Mouse (Mus musculus) C2C12 (cell line): ENCODE data around the gene Cacna1c.

ENCODE experiments used
- CTCF ChIP-seq: IDR thresholded peaks from one replicate; pipeline ENCODE4 v1.5.1; 2011; ENCODE audit not compliant: control insufficient read depth, insufficient read depth, insufficient read length
- MAX ChIP-seq: IDR thresholded peaks from one replicate; pipeline ENCODE4 v1.6.1; 2011; ENCODE audit warnings: mild to moderate bottlenecking, control low read depth
- MYOD1 ChIP-seq: IDR thresholded peaks from one replicate; pipeline ENCODE4 v1.6.1; 2011; ENCODE audit warnings: low read depth; ENCODE audit not compliant: control insufficient read depth, insufficient read length
- MYOG ChIP-seq: IDR thresholded peaks from one replicate; pipeline ENCODE4 v1.6.1; 2011; ENCODE audit not compliant: control insufficient read depth, insufficient read length; ENCODE audit errors: extremely low read depth
- USF1 ChIP-seq: IDR thresholded peaks from one replicate; pipeline ENCODE4 v1.6.1; 2011; ENCODE audit warnings: low read depth, mild to moderate bottlenecking, control low read depth, moderate library complexity

GRCm38 (mm10) chr6:118984181-118984901 is 211.9 kb downstream of the Cacna1c start:
- TF ChIP-seq MYOG (no peak), CTCF (no peak), MYOD1 (no peak), MAX (no peak), USF1 (no peak)
